Mouse (Mus musculus) neural tube, embryonic 14.5 days (tissue): ENCODE measurements around the gene Cmklr1. TPM values are rescaled to one million over a fixed set of nuclear protein-coding genes. Genes with fewer than 3 reads are reported as not detected.

ENCODE experiments used
- ATAC-seq: fragments of 200-750 bp; cut with Nextera tagmentation; 2 replicates; pipeline ENCODE4 v1.8.0; 2017; ENCODE audit warnings: low read depth, mild to moderate bottlenecking, moderate TSS enrichment, moderate library complexity
- H3K27ac ChIP-seq: fragments of 300-500 bp; sonication (generic); 2 replicates; pipeline ENCODE4 v1.5.1; 2014; ENCODE audit warnings: low read depth, mild to moderate bottlenecking, control low read depth, low read length, moderate library complexity, mixed read lengths
- H3K27me3 ChIP-seq: fragments of 300-500 bp; sonication (generic); 2 replicates; pipeline ENCODE4 v1.6.1; 2014; ENCODE audit warnings: low read length; ENCODE audit not compliant: control insufficient read depth, insufficient read depth
- H3K36me3 ChIP-seq: fragments of 300-500 bp; sonication (generic); 2 replicates; pipeline ENCODE4 v1.6.1; 2014; ENCODE audit warnings: low read length, mixed read lengths; ENCODE audit not compliant: control insufficient read depth, insufficient read depth
- H3K4me1 ChIP-seq: fragments of 300-500 bp; sonication (generic); 2 replicates; pipeline ENCODE4 v1.6.1; 2014; ENCODE audit warnings: low read length; ENCODE audit not compliant: control insufficient read depth, insufficient read depth
- H3K4me2 ChIP-seq: fragments of 300-500 bp; sonication (generic); 2 replicates; pipeline ENCODE4 v1.6.1; 2014; ENCODE audit warnings: mild to moderate bottlenecking, low read depth, low read length, control low read depth
- H3K4me3 ChIP-seq: fragments of 300-500 bp; sonication (generic); 2 replicates; pipeline ENCODE4 v1.5.1; 2014; ENCODE audit warnings: low read depth, low read length, control low read depth, mixed read lengths
- H3K9ac ChIP-seq: fragments of 300-500 bp; sonication (generic); replicated peaks from 2 replicates; pipeline ENCODE4 v1.6.1; 2014; ENCODE audit warnings: low read depth, mild to moderate bottlenecking, control low read depth, low read length, mixed read lengths
- H3K9me3 ChIP-seq: fragments of 300-500 bp; sonication (generic); 2 replicates; pipeline ENCODE4 v1.6.1; 2016; ENCODE audit warnings: low read length; ENCODE audit not compliant: control insufficient read depth
- WGBS: fragments of 180-500 bp; shearing (Covaris S2); extraction: QIAGEN DNeasy Blood & Tissue Kit; methylation state at CpG from one replicate; pipeline ENCODE4 v1.1.7; 2014; 5-methylcytosine and 5-hydroxymethylcytosine counted together
- polyA plus RNA-seq: library from polyadenylated mRNA; unstranded; fragments of >200 nt; fragmentation: Nextera tagmentation; extraction: Ambion mirVana; gene quantifications from 2 replicates; pipeline ENCODE4 v1.2.1, GENCODE M21; 2014

Cmklr1 gene
- polyA plus RNA-seq, 1 experiment from 2014 or later = 0.80 TPM

DNA sequence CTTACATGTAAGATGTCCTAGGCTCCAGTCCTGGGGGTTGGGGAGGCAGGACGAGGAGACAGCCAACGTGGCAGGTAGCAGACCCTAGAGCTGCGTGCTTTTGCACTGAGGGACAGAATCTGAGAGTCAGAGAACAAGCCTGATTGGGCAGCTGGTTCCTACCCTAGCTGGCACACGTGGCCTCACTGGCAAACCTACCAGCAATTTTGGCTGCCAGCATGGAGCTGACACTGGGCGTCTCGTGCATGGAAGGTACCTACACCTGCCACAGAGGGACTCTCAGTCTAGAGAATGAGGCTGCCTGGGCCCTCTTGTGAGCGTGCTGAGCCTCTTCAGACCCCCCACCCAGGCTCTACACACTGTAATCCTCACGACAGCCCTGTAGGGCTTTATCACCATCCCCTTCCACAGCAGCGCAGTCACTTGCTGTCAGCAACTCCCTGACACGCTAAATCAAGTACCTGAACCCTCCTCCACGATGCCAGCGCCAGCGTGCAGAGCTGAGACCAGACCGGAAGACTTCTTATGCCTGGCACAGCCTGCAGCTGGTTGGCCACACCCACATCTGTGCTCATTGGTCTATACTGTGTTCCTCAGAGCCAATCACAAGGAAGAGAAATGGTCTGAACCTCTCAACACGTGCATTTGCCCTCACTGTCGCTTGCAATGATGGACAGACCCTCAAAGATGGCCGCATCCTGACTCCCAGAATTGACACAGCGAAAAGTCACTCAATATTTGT, 6.9 kb downstream of the Cmklr1 start:
- WGBS = 43% methylated on average over 18 of the region's 18 CpGs
- peak overlapping the region; percentile 16; the same call in 1 of the 2 replicates for H3K27ac ChIP-seq
- ATAC-seq = peak; percentile 96

GRCm38 (mm10) chr5:113641066-113641465, 9.2 kb downstream of the Cmklr1 start:
- Histone ChIP-seq H3K27me3 (no peaks in the 10 kb centered on the region), H3K4me1 (0 out of 2 replicates have a peak, but pooled peaks cover 5% of the 10 kb centered on the region), H3K27ac (no peak overlapping the region), H3K9me3 (no peaks in the 10 kb centered on the region), H3K36me3 (no peaks in the 10 kb centered on the region), H3K9ac (no peak overlapping the region), H3K4me3 (no peak overlapping the region), H3K4me2 (no peak overlapping the region)
- ATAC-seq = no peak
- WGBS = 66% methylated on average over 6 of the region's 6 CpGs

More for the DNA sequence above, 6.9 kb downstream of the Cmklr1 start:
- Histone ChIP-seq H3K4me2 (peak overlapping the region; percentile 41), H3K4me1 (0 out of 2 replicates have a peak, but pooled peaks cover 5% of the 10 kb centered on the region), H3K36me3 (no peaks in the 10 kb centered on the region), H3K4me3 (no peak overlapping the region), H3K27me3 (no peaks in the 10 kb centered on the region), H3K9me3 (no peaks in the 10 kb centered on the region), H3K9ac (peak overlapping the region; percentile 28; the same call in 1 of the 2 replicates)

GRCm38 (mm10) chr5:113639126-113639525, 11.1 kb downstream of the Cmklr1 start:
- Histone ChIP-seq H3K36me3 (no peaks in the 10 kb centered on the region), H3K9me3 (no peaks in the 10 kb centered on the region), H3K27me3 (no peaks in the 10 kb centered on the region), H3K27ac (no peak overlapping the region), H3K4me1 (0 out of 2 replicates have a peak, but pooled peaks cover 5% of the 10 kb centered on the region), H3K9ac (no peak overlapping the region), H3K4me3 (no peak overlapping the region), H3K4me2 (no peak overlapping the region)
- 81% methylated on average over 5 of the region's 5 CpGs for WGBS
- ATAC-seq = no peak

DNA sequence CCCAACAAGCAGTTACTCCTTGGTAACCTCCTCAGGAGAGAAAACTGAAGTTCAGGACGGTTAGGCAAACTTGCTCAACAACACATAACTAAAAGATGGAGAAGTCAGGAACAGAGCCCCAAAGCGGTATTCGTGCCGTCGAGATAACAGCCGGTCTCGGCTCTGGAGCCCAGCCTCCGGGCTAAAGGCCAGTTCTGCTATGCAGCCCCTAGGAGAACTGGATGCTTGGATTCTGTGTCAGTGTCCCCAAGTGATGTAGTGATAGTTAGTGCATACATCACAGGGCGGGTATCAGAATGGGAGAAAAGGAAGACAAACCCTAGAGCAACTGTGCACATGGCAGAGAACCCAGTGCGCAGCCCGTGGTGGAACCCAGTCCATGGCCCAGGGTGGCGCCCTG, 12.2 kb downstream of the Cmklr1 start:
- no peak for ATAC-seq

GRCm38 (mm10) chr5:113637631-113638030, 12.6 kb downstream of the Cmklr1 start:
- ATAC-seq = peak; percentile 42; the same call in 1 of the 2 replicates
- Histone ChIP-seq H3K9ac (no peak overlapping the region), H3K27ac (no peak overlapping the region), H3K4me3 (no peak overlapping the region), H3K4me2 (no peak overlapping the region), H3K27me3 (no peaks in the 10 kb centered on the region), H3K4me1 (no peaks in the 10 kb centered on the region), H3K9me3 (no peaks in the 10 kb centered on the region), H3K36me3 (no peaks in the 10 kb centered on the region)
- WGBS = 78% methylated on average over 4 of the region's 4 CpGs

More for the DNA sequence above, 12.2 kb downstream of the Cmklr1 start:
- H3K9ac ChIP-seq = no peak overlapping the region
- no peaks in the 10 kb centered on the region for H3K27me3 ChIP-seq
- no peak overlapping the region for H3K27ac ChIP-seq
- H3K36me3 ChIP-seq = no peaks in the 10 kb centered on the region
- H3K9me3 ChIP-seq = no peaks in the 10 kb centered on the region
- H3K4me1 ChIP-seq = 0 out of 2 replicates have a peak, but pooled peaks cover 1% of the 10 kb centered on the region
- H3K4me2 ChIP-seq = no peak overlapping the region
- no peak overlapping the region for H3K4me3 ChIP-seq
- 93% methylated on average over 12 of the region's 12 CpGs for WGBS

DNA sequence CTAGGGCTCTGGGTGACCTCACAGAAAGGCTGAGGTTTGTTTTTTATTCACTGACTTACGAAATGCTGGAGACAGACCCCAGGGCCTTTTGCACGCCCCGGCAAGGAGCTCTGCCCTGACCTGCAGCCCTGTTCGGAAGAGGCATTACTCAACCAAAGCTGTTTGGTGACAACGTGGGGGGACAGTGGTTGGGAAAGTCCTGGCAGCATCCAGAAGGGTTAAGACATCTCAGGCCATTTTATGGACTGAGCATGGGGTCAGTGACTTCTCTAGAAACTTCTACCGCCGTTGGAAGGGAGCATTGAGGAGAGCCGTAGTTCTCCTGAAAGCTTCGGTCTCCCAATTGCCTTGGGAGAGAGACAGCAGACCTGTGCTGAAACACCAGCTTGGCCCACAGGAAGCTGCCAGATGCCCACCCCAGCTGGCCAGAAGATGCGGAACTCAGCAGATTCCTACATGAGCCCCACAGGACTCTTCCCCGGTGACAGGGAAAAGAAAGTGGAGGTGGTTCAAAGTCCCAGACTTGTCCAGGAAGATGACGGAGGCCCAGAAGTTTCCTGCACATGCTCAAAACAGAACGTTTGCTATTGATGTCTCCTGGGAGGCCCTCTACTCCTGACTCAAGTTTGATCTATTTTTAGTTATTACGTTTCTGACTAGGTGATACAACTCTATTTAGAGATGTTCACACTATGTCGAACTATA, 14.2 kb downstream of the Cmklr1 start:
- ATAC-seq = no peak
- Histone ChIP-seq H3K4me3 (no peak overlapping the region), H3K4me2 (no peak overlapping the region), H3K9ac (no peak overlapping the region), H3K27me3 (no peaks in the 10 kb centered on the region), H3K27ac (no peak overlapping the region), H3K9me3 (no peaks in the 10 kb centered on the region), H3K36me3 (no peaks in the 10 kb centered on the region), H3K4me1 (no peaks in the 10 kb centered on the region)
- 90% methylated on average over 15 of the region's 15 CpGs for WGBS

DNA sequence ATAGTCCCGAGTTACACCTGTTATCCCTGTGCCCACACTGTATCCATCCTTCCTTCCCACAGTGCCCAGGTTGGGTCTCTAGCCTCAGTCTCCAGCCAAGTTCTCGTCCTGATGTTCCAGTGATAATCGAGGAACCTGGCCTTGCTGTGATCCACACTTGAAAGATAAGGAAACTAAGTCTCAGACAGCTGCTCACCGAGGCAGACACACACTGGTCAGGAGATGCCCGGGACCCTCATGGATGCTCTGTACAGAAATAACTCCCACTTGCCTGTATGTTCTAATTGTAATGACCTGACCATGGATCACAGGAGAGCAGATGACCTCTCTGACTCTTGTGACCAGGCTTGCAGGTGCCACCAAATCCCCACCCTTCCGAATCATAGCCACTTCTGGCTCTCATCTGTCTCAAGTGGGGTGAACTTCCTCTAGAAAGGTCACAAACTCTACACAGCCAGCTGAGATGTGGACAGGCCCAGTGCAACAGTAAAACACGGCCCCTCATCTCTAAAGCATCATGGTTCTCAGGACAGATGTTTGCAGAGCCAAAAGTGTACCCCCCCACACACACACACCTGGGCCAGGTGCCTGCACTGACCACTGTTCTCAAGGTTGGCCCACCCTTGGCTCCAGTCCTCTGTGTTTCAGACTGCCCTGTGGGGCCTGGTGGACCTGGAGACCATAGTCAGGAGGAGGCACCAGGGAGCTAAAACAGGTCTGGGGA, 15.2 kb downstream of the Cmklr1 start:
- no peak for ATAC-seq
- Histone ChIP-seq H3K4me3 (no peak overlapping the region), H3K36me3 (no peaks in the 10 kb centered on the region), H3K27ac (no peak overlapping the region), H3K27me3 (no peaks in the 10 kb centered on the region), H3K4me2 (no peak overlapping the region), H3K9ac (no peak overlapping the region), H3K4me1 (no peaks in the 10 kb centered on the region), H3K9me3 (no peaks in the 10 kb centered on the region)
- 90% methylated on average over 7 of the region's 7 CpGs for WGBS

DNA sequence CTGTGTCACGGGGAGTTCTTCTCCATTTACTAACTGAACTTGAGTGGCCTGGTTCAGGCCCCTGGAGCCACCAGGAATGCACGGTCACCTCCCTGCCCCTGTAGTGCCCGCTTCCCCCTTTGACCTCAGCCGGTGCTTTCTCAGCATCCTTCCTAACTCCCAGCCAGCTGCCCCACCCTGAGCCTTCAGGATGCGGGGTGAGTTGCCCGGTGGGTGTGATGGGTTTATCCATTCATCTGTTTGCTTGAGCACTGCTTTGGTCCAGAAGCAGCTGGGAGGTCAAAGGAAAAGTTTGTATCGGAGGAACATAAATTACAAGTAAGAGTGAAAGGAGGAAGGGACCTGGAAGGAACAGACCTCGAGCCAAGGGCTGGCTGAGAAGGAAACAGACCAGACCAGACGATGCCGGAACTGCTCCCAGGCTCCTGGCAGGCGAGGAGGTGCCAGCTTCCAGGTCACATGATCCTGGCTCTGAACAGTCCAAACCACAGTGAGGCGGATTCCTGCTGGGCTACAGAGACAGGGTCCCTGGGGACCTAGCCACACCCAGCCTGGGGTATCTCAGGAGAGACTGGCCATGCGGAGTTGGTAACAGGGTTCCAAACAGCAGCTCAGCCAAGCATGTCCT, 16.1 kb downstream of the Cmklr1 start:
- no peak for ATAC-seq
- no peaks in the 10 kb centered on the region for H3K9me3 ChIP-seq
- H3K9ac ChIP-seq = no peak overlapping the region
- no peaks in the 10 kb centered on the region for H3K4me1 ChIP-seq
- 40% methylated on average over 13 of the region's 13 CpGs for WGBS
- no peak overlapping the region for H3K4me2 ChIP-seq
- H3K27ac ChIP-seq = no peak overlapping the region
- H3K36me3 ChIP-seq = no peaks in the 10 kb centered on the region
- H3K4me3 ChIP-seq = no peak overlapping the region
- H3K27me3 ChIP-seq = no peaks in the 10 kb centered on the region
